Mouse (Mus musculus) leukemia stem cell, adult 10-12 weeks (primary cell): ENCODE measurements around the gene Lsm7. TPM values are rescaled to one million over a fixed set of nuclear protein-coding genes. Genes with fewer than 3 reads are reported as not detected.

ENCODE experiments used
- polyA plus RNA-seq: library from polyadenylated mRNA; stranded (reverse); fragments of >175 nt; gene quantifications from 2 replicates; pipeline ENCODE4 v1.2.3, GENCODE M21; 2012; ENCODE audit warnings: low replicate concordance

The Lsm7 gene
- polyA plus RNA-seq = 82.8 and 101 TPM in 2 replicates

GRCm38 (mm10) chr10:80854913-80855748, at the start of gene Lsm7, which contains the start of gene Sppl2b:
Gene Lsm7 (minus strand): TSS chr10:80855209.
Gene Sppl2b (plus strand): TSS chr10:80855275.

GRCm38 (mm10) chr10:80900318-80901247, 45.6 kb upstream of the Lsm7 start, which contains the start of gene Timm13:
Gene Timm13 (minus strand): TSS chr10:80900969.

GRCm38 (mm10) chr10:80871581-80871980, 16.6 kb upstream of the Lsm7 start, which contains the start of gene Tmprss9:
Gene Tmprss9 (plus strand): TSS chr10:80871848.

DNA sequence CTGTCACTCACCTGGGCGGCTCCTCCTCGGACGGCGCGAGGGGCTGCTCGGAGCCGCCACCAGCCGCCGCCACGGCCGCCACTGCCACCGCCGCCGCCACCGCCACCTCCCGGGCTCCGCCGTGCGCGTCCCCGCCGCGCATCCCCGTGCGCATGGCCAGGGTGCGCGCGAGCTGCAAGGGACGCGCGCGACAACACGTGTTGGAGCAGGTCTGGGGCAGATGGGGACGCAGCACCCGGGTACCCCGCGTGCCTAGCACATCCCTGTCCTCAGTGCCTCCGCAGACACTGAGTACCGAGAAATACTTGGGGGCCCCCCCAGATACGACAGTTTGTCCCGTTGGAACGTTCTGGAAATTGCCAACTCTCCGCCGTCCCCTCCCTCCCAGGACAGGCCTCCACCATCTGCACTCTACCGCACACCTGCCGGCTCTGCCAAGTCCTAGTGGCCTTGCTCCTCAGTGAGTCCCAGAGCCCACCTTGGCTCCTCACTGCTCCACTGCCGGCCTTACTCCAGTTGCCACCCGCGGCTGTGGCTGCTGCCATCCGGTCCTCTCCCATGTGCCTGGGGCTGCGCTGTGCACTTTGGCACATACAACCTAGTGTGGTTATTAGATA, 11.0 kb downstream of the Lsm7 start, which contains the start of gene Lingo3:
Lingo3 (minus strand) TSS at position 109 of the 617 bp plus-strand sequence.

GRCm38 (mm10) chr10:80826151-80827062, 28.6 kb downstream of the Lsm7 start, which contains the start of gene Oaz1:
Gene Oaz1 (plus strand): TSS chr10:80826656.

DNA sequence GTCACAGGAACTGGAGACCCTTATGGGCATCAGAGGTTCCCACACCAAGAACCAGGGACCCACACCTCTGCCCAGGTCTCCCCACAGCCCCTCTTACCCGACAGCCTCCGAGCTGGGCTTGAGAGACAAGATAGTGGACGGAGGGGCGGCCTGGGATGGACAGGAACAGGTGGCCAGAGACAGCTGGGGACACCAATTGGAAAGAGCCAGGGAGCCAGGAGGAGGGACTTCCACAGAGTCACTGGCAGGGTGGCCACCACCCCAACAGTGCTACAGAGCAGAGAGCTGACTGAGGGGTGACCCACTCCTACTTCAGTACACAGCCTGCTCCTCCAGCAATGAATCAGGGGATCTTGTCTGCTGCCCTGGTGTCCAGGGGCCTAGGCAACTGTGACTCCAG, 41.6 kb downstream of the Lsm7 start, which contains the start of gene Jsrp1:
Jsrp1 (minus strand) TSS at position 133 of the 400 bp plus-strand sequence.

GRCm38 (mm10) chr10:80804916-80805315, 50.1 kb downstream of the Lsm7 start, which contains the start of gene Amh:
Gene Amh (plus strand): TSS chr10:80805243.

Other genes starting within 250 kb of the Lsm7 start
- 1.0 and 3.8 TPM in 2 replicates for gene Gm49322, start 249.2 kb downstream of the Lsm7 start, polyA plus RNA-seq
- gene Csnk1g2, start 232.4 kb downstream of the Lsm7 start, polyA plus RNA-seq = 465 and 492 TPM in 2 replicates
- gene Btbd2, start 198.1 kb downstream of the Lsm7 start, polyA plus RNA-seq = 22.7 and 32.6 TPM in 2 replicates
- 655 and 955 TPM in 2 replicates for gene Mknk2, start 177.1 kb downstream of the Lsm7 start, polyA plus RNA-seq
- gene Mob3a, start 153.2 kb downstream of the Lsm7 start, polyA plus RNA-seq = 20.5 and 25.8 TPM in 2 replicates
- gene Izumo4, start 153.0 kb downstream of the Lsm7 start, polyA plus RNA-seq = 8.8 and 12.5 TPM in 2 replicates
- 30.9 and 34.8 TPM in 2 replicates for gene Ap3d1, start 112.9 kb downstream of the Lsm7 start, polyA plus RNA-seq
- gene Dot1l, start 100.0 kb downstream of the Lsm7 start, polyA plus RNA-seq = 210 and 242 TPM in 2 replicates
- gene Sf3a2, start 57.0 kb downstream of the Lsm7 start, polyA plus RNA-seq = 1,203 and 1,963 TPM in 2 replicates
- 158 and 168 TPM in 2 replicates for gene Plekhj1, start 56.6 kb downstream of the Lsm7 start, polyA plus RNA-seq
- 1.6 and 3.6 TPM in 2 replicates for gene Amh, start 50.0 kb downstream of the Lsm7 start, polyA plus RNA-seq
- gene Jsrp1, start 41.7 kb downstream of the Lsm7 start, polyA plus RNA-seq = not detected in 2 replicates
- gene Oaz1, start 28.6 kb downstream of the Lsm7 start, polyA plus RNA-seq = 1,955 and 2,032 TPM in 2 replicates
- gene Lingo3, start 11.2 kb downstream of the Lsm7 start, polyA plus RNA-seq = 0.27 and 0.65 TPM in 2 replicates
- 289 and 463 TPM in 2 replicates for gene Sppl2b, start 66 bp upstream of the Lsm7 start, polyA plus RNA-seq
- 0.36 and 1.6 TPM in 2 replicates for gene Tmprss9, start 16.6 kb upstream of the Lsm7 start, polyA plus RNA-seq
- 135 and 264 TPM in 2 replicates for gene Timm13, start 45.8 kb upstream of the Lsm7 start, polyA plus RNA-seq
- 5.7 and 6.6 TPM in 2 replicates for gene Lmnb2, start 63.0 kb upstream of the Lsm7 start, polyA plus RNA-seq
- 5.7 and 9.6 TPM in 2 replicates for gene Gadd45b, start 74.9 kb upstream of the Lsm7 start, polyA plus RNA-seq
- 0.27 and 0.35 TPM in 2 replicates for gene Gng7, start 159.7 kb upstream of the Lsm7 start, polyA plus RNA-seq
- not detected in 2 replicates for gene Diras1, start 170.5 kb upstream of the Lsm7 start, polyA plus RNA-seq
- gene Slc39a3, start 182.2 kb upstream of the Lsm7 start, polyA plus RNA-seq = 13.0 and 21.1 TPM in 2 replicates
- gene Sgta, start 205.0 kb upstream of the Lsm7 start, polyA plus RNA-seq = 204 and 220 TPM in 2 replicates
- gene Thop1, start 214.8 kb upstream of the Lsm7 start, polyA plus RNA-seq = 162 and 193 TPM in 2 replicates
- gene Creb3l3, start 243.7 kb upstream of the Lsm7 start, polyA plus RNA-seq = 0.35 TPM in 1 of 2 replicates, not detected in the other